Mouse (Mus musculus) liver, embryonic 14.5 days (tissue): ENCODE measurements around the gene Cpeb3.

Experiments
- CTCF ChIP-seq: IDR thresholded peaks from 2 replicates; pipeline ENCODE4 v1.5.1; 2016; ENCODE audit warnings: antibody characterized with exemption, low read depth, control low read depth
- EP300 ChIP-seq: IDR thresholded peaks from 2 replicates; pipeline ENCODE4 v1.6.1; 2016; ENCODE audit warnings: antibody characterized with exemption, low read depth

GRCm38 (mm10) chr19:37246859-37247258 is 38.5 kb upstream of the Cpeb3 start:
- no peak for TF ChIP-seq CTCF
- TF ChIP-seq EP300, result no peak
